Mouse (Mus musculus): ENCODE measurements around the gene Ubac2. TPM values are rescaled to one million over a fixed set of nuclear protein-coding genes. Genes with fewer than 3 reads are reported as not detected.
"Not testable (repeated sequence)": the region's sequence is repeated elsewhere in the genome, so short reads cannot be mapped to it uniquely, and the experiment has no call there.

The Ubac2 gene
- 64.7 and 66.3 TPM in 2 replicates for polyA plus RNA-seq (2014; fragmentation: Nextera tagmentation; extraction: Ambion mirVana)

DNA sequence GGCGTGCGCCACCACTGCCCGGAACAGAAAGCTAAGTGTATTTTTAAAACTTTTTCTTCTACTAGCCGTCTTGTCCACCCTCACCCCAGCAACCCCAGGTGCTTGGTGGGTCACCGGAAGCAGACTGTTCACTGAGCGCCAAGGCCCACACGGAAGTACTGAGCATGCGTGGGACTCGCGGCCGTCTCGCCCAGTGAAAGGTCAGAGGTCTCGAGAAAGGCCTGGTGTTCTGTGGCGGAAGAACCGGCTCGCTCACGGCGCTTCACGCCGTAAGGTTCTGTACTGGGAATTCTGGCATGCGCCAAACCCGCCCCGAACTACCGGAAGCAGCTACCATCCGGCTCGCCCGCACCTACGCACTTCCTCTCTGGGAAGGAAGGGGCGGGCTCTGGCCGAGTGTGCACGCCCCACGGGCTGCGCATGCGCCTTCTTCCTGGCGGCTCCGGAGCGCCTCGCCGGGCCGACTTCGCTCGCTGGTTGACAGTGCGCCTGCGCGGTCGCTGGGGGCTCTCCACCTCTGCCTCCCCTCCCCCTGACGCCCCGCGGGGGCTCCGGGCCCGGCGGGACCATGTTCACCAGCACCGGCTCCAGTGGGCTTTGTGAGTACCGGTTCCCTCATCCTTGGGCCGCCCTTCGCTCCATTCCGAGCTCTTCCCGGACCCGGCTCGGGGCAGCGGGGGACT is at the start of gene Ubac2:
TSS of gene Ubac2 (plus strand) at position 445 of the 683 bp plus-strand sequence.
- under 1% methylated on average over 54 of the region's 61 CpGs for WGBS
- DNase-seq (ENCODE audit: low spot score) (peak; percentile 100), ATAC-seq (ENCODE audit: low FRiP score) (peak; percentile 99)
- Histone ChIP-seq H3K4me2 (replicated peaks; ENCODE audit: low read depth, low read length) (peak within 1 kb of the TSS; percentile 86), H3K9me3 (ENCODE audit: control insufficient read depth, low read length) (no peaks in the 10 kb centered on the region), H3K4me3 (ENCODE audit: low read depth, low read length) (peak within 1 kb of the TSS; percentile 64), H3K9ac (ENCODE audit: low read depth, low read length) (peak within 1 kb of the TSS; percentile 79), H3K36me3 (ENCODE audit: control insufficient read depth, insufficient read depth, low read length) (no peaks in the 10 kb centered on the region), H3K27ac (ENCODE audit: low read depth, low read length) (peak within 1 kb of the TSS; percentile 85), H3K4me1 (replicated peaks; ENCODE audit: control insufficient read depth, insufficient read depth, low read length) (no peaks in the 10 kb centered on the region), H3K27me3 (ENCODE audit: control insufficient read depth, insufficient read depth, low read length) (no peaks in the 10 kb centered on the region)

DNA sequence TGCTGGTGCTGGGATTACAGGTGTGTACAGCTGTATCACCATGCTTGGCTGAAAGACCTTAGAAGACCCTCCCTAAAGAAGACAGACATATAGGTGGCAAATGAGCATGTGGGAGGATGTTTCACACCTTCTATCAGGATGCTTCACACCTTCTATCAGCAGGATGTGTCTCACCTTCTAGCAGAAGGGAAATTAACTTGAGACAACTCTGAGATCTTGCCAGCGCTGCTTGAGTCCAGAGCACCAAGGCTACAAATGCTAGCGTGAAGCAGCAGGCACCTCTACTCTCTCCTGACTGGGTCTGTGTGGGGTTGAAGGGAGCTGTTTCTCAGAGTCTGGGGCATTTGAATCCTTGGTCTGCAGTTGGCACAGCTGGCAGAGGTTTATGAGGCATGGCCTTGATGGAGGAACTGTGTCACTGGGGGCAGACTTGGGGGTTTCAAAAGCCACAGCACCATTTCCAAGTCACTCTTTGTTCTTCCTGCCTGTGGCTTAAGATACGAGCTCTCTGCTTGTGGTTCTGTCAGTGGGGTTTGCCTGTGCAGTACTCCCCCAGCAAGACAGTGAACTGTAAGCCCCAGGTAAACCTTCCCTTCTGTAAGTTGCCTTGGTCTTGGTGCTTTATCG is 48.5 kb upstream of the Ubac2 start:
- H3K4me3 ChIP-seq (ENCODE audit: low read depth, low read length): no peak overlapping the region
- no peak for ATAC-seq (ENCODE audit: low FRiP score)
- WGBS: 94% methylated on average over 4 of the region's 4 CpGs
- H3K36me3 ChIP-seq (ENCODE audit: control insufficient read depth, insufficient read depth, low read length): no peaks in the 10 kb centered on the region
- H3K4me1 ChIP-seq (replicated peaks; ENCODE audit: control insufficient read depth, insufficient read depth, low read length): no peaks in the 10 kb centered on the region
- no peak overlapping the region for H3K27ac ChIP-seq (ENCODE audit: low read depth, low read length)
- DNase-seq (ENCODE audit: low spot score): no peak
- H3K9ac ChIP-seq (ENCODE audit: low read depth, low read length): no peak overlapping the region
- H3K4me2 ChIP-seq (replicated peaks; ENCODE audit: low read depth, low read length): no peak overlapping the region
- no peaks in the 10 kb centered on the region for H3K9me3 ChIP-seq (ENCODE audit: control insufficient read depth, low read length)
- no peaks in the 10 kb centered on the region for H3K27me3 ChIP-seq (ENCODE audit: control insufficient read depth, insufficient read depth, low read length)

DNA sequence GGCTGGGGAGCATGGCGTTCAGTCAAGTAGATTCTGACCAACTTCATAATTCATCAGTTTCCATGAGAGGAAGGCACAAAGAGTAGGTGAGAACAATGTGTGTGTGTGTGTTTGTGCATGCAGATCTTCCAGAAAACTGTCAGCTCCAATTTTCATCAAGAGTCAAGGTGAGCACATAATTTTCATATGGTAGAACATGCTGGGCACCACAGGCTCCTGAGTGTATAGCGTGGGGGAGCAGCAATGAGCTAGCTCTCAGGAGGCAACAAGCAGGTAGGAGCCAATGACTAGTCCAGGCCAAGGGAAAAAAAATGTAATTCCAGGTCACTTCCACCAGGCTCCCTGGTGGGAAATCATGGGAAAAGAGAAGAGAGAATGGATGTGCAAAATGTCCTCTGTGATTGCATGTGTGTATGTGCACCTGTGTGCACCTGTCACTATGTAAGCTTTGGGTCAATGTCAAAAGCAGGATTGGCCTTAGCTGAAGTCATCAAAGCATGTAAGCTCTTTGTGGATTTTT is 45.4 kb upstream of the Ubac2 start:
- Histone ChIP-seq H3K4me2 (replicated peaks; ENCODE audit: low read depth, low read length) (no peak overlapping the region), H3K4me3 (ENCODE audit: low read depth, low read length) (no peak overlapping the region), H3K27me3 (ENCODE audit: control insufficient read depth, insufficient read depth, low read length) (no peaks in the 10 kb centered on the region), H3K4me1 (replicated peaks; ENCODE audit: control insufficient read depth, insufficient read depth, low read length) (no peaks in the 10 kb centered on the region), H3K36me3 (ENCODE audit: control insufficient read depth, insufficient read depth, low read length) (no peaks in the 10 kb centered on the region), H3K9me3 (ENCODE audit: control insufficient read depth, low read length) (no peaks in the 10 kb centered on the region), H3K27ac (ENCODE audit: low read depth, low read length) (no peak overlapping the region), H3K9ac (ENCODE audit: low read depth, low read length) (no peak overlapping the region)
- 84% methylated on average over 2 of the region's 2 CpGs for WGBS
- no peak for DNase-seq (ENCODE audit: low spot score)
- ATAC-seq (ENCODE audit: low FRiP score): no peak

DNA sequence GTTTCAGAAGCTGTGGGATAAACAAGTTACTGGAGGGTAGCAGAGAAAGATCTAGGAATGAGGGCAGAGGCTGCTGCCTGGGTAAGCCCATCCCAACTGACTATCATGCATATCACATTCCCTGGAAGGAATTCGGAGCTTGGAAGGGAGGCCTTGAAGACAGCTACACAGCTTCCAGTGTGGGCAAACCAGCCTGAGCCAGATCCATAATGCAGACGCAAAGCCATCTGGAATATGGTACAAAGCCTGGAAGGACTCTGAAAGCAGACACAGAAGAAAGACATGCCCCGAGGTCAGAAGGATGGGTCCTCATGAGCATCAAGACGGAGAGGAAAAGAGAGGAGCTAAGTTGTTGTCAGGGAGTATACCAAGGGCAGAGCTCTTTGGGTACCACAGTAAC is 40.3 kb upstream of the Ubac2 start:
- H3K4me1 ChIP-seq (replicated peaks; ENCODE audit: control insufficient read depth, insufficient read depth, low read length): no peaks in the 10 kb centered on the region
- WGBS: 89% methylated on average over 4 of the region's 4 CpGs

GRCm38 (mm10) chr14:121840217-121840616 is 38.2 kb upstream of the Ubac2 start:
- no peak overlapping the region for H3K27ac ChIP-seq (ENCODE audit: low read depth, low read length)
- H3K4me2 ChIP-seq (replicated peaks; ENCODE audit: low read depth, low read length): no peak overlapping the region
- no peaks in the 10 kb centered on the region for H3K9me3 ChIP-seq (ENCODE audit: control insufficient read depth, low read length)
- no peak overlapping the region for H3K4me3 ChIP-seq (ENCODE audit: low read depth, low read length)
- 91% methylated on average over 8 of the region's 8 CpGs for WGBS
- no peaks in the 10 kb centered on the region for H3K36me3 ChIP-seq (ENCODE audit: control insufficient read depth, insufficient read depth, low read length)
- ATAC-seq (ENCODE audit: low FRiP score): no peak
- H3K4me1 ChIP-seq (replicated peaks; ENCODE audit: control insufficient read depth, insufficient read depth, low read length): no peaks in the 10 kb centered on the region
- H3K27me3 ChIP-seq (ENCODE audit: control insufficient read depth, insufficient read depth, low read length): no peaks in the 10 kb centered on the region
- no peak overlapping the region for H3K9ac ChIP-seq (ENCODE audit: low read depth, low read length)
- DNase-seq (ENCODE audit: low spot score): no peak

More for the DNA sequence above, 40.3 kb upstream of the Ubac2 start:
- Histone ChIP-seq H3K36me3 (ENCODE audit: control insufficient read depth, insufficient read depth, low read length) (no peaks in the 10 kb centered on the region), H3K9ac (ENCODE audit: low read depth, low read length) (no peak overlapping the region), H3K27ac (ENCODE audit: low read depth, low read length) (no peak overlapping the region), H3K27me3 (ENCODE audit: control insufficient read depth, insufficient read depth, low read length) (no peaks in the 10 kb centered on the region), H3K4me2 (replicated peaks; ENCODE audit: low read depth, low read length) (no peak overlapping the region), H3K9me3 (ENCODE audit: control insufficient read depth, low read length) (no peaks in the 10 kb centered on the region), H3K4me3 (ENCODE audit: low read depth, low read length) (no peak overlapping the region)
- no peak for DNase-seq (ENCODE audit: low spot score)
- no peak for ATAC-seq (ENCODE audit: low FRiP score)

- Histone ChIP-seq H3K4me2 (replicated peaks; ENCODE audit: low read depth, low read length) (no peak overlapping the region), H3K27me3 (ENCODE audit: control insufficient read depth, insufficient read depth, low read length) (no peaks in the 10 kb centered on the region), H3K4me3 (ENCODE audit: low read depth, low read length) (no peak overlapping the region), H3K4me1 (replicated peaks; ENCODE audit: control insufficient read depth, insufficient read depth, low read length) (no peaks in the 10 kb centered on the region), H3K36me3 (ENCODE audit: control insufficient read depth, insufficient read depth, low read length) (no peaks in the 10 kb centered on the region), H3K27ac (ENCODE audit: low read depth, low read length) (no peak overlapping the region), H3K9me3 (ENCODE audit: control insufficient read depth, low read length) (no peaks in the 10 kb centered on the region), H3K9ac (ENCODE audit: low read depth, low read length) (no peak overlapping the region)
- DNase-seq (ENCODE audit: low spot score): peak; percentile 9
- no peak for ATAC-seq (ENCODE audit: low FRiP score)
- WGBS: 51% methylated on average over 8 of the region's 8 CpGs
Observed at GRCm38 (mm10) chr14:121844486-121844885, 33.9 kb upstream of the Ubac2 start.

- H3K36me3 ChIP-seq (ENCODE audit: control insufficient read depth, insufficient read depth, low read length): no peaks in the 10 kb centered on the region
- no peaks in the 10 kb centered on the region for H3K4me1 ChIP-seq (replicated peaks; ENCODE audit: control insufficient read depth, insufficient read depth, low read length)
- H3K4me3 ChIP-seq (ENCODE audit: low read depth, low read length): no peak overlapping the region
- H3K27ac ChIP-seq (ENCODE audit: low read depth, low read length): no peak overlapping the region
- no peaks in the 10 kb centered on the region for H3K27me3 ChIP-seq (ENCODE audit: control insufficient read depth, insufficient read depth, low read length)
- WGBS: 91% methylated on average over 1 of the region's 1 CpGs
- H3K9ac ChIP-seq (ENCODE audit: low read depth, low read length): no peak overlapping the region
- no peak for DNase-seq (ENCODE audit: low spot score)
- H3K9me3 ChIP-seq (ENCODE audit: control insufficient read depth, low read length): no peaks in the 10 kb centered on the region
- no peak for ATAC-seq (ENCODE audit: low FRiP score)
- H3K4me2 ChIP-seq (replicated peaks; ENCODE audit: low read depth, low read length): no peak overlapping the region
Observed at GRCm38 (mm10) chr14:121851231-121851630, 27.2 kb upstream of the Ubac2 start.

DNA sequence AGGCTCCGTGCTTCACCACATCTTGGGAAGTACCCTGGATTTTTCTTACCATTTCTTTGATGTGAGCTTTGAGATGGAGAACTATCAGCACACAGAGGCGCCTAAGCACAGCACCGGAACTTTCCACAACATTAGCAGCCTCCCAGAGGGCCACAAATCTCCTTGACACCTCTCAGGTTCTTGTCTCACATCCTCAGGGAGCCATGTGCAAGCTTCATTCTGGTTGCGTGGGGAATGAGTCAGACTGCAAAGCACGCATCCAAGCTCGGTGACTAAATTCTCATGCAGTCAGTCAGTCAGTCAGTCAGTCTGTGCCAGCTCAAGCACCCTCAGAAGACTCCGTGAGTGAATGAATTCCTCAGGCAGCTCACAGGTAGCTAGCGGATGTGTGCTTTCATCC is 25.9 kb upstream of the Ubac2 start:
- Histone ChIP-seq H3K36me3 (ENCODE audit: control insufficient read depth, insufficient read depth, low read length) (no peaks in the 10 kb centered on the region), H3K4me2 (replicated peaks; ENCODE audit: low read depth, low read length) (no peak overlapping the region), H3K4me1 (replicated peaks; ENCODE audit: control insufficient read depth, insufficient read depth, low read length) (no peaks in the 10 kb centered on the region), H3K9ac (ENCODE audit: low read depth, low read length) (no peak overlapping the region), H3K27ac (ENCODE audit: low read depth, low read length) (no peak overlapping the region), H3K9me3 (ENCODE audit: control insufficient read depth, low read length) (no peaks in the 10 kb centered on the region), H3K27me3 (ENCODE audit: control insufficient read depth, insufficient read depth, low read length) (no peaks in the 10 kb centered on the region), H3K4me3 (ENCODE audit: low read depth, low read length) (no peak overlapping the region)
- WGBS: 90% methylated on average over 8 of the region's 8 CpGs
- ATAC-seq (ENCODE audit: low FRiP score) (no peak), DNase-seq (ENCODE audit: low spot score) (no peak)

- H3K9ac ChIP-seq (ENCODE audit: low read depth, low read length); H3K27me3 ChIP-seq (ENCODE audit: control insufficient read depth, insufficient read depth, low read length); H3K4me2 ChIP-seq (replicated peaks; ENCODE audit: low read depth, low read length); H3K27ac ChIP-seq (ENCODE audit: low read depth, low read length); H3K4me3 ChIP-seq (ENCODE audit: low read depth, low read length); H3K4me1 ChIP-seq (replicated peaks; ENCODE audit: control insufficient read depth, insufficient read depth, low read length); H3K9me3 ChIP-seq (ENCODE audit: control insufficient read depth, low read length); H3K36me3 ChIP-seq (ENCODE audit: control insufficient read depth, insufficient read depth, low read length): not testable (repeated sequence)
- ATAC-seq (ENCODE audit: low FRiP score) (peak; percentile 51; the same call in 1 of the 2 replicates), DNase-seq (ENCODE audit: low spot score) (peak; percentile 82)
- 3% methylated on average over 1 of the region's 2 CpGs for WGBS
Observed at GRCm38 (mm10) chr14:121865162-121865561, 13.3 kb upstream of the Ubac2 start.

Measured in hindbrain, embryonic 11.5 days (tissue).